Mouse (Mus musculus): ENCODE measurements around the gene Slit3.

GRCm38 (mm10) chr11:35651286-35651685 lies 530.3 kb downstream of the Slit3 start:
- no peak for TF ChIP-seq ELF1 (IDR thresholded peaks at IDR 0.05; ENCODE audit: low read depth, low read length)
- no peak for TF ChIP-seq EP300 (IDR thresholded peaks at IDR 0.05; ENCODE audit: low read length)
- TF ChIP-seq USF1 (IDR thresholded peaks at IDR 0.05; ENCODE audit: low read depth, low read length): no peak
- no peak for TF ChIP-seq ZC3H11A (IDR thresholded peaks at IDR 0.05; ENCODE audit: low read depth, low read length)
- no peak for TF ChIP-seq UBTF (IDR thresholded peaks at IDR 0.05; ENCODE audit: low read depth, low read length)
- no peak for TF ChIP-seq NRF1 (IDR thresholded peaks at IDR 0.05; ENCODE audit: low read depth, low read length)
- TF ChIP-seq MAX (IDR thresholded peaks at IDR 0.05; ENCODE audit: low read length): no peak
- TF ChIP-seq SMC3 (IDR thresholded peaks at IDR 0.05; ENCODE audit: low read depth, low read length): no peak
- TF ChIP-seq TBP (conservative IDR thresholded peaks at IDR 0.05; ENCODE audit: low read depth, low read length): no peak
